Mouse (Mus musculus) mouse embryonic stem cell (cell line): ENCODE data around the gene Lrrc49.

Experiments
- in situ Hi-C, 2 experiments: fragments of 300-500 bp; cut with MboI; formaldehyde crosslinking; loops; 1 replicate in 1 of 2; 3 replicates in 1 of 2; pipeline ENCODE4 v1.14.3; 2019 to 2020; ENCODE audit warnings: low sequenced_read_pairs in 2 of 2, low pct_unique_long_range_greater_than_20kb in 1 of 2, mixed read lengths in 1 of 2; ENCODE audit not compliant: unreplicated experiment in 1 of 2

The Lrrc49 gene

DNA sequence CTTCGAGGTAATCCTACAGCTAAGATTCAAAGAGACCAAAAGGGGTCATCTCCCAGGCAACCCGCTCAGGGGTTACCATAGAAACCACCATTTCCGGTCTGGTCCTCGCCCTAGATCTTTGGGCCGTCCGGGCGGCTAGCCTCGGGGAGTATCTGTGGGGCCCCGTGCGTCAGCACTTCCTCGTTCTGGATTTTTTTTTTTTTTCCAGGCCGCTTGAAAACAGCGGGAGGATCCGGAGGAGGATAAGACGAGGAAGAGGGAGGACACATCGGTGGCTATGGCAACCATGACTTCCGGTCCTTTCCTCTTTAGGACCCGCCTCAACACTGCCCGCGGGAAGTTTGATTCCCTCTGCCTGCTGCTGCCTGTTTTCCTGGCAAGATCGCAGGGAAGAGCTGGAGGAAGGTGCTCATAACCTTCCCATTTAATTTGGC is at the start of gene Lrrc49:
Gene Lrrc49, minus strand, starts transcription at position 268 of the 434 bp plus-strand sequence.
- in situ Hi-C loops: no loop called here

DNA sequence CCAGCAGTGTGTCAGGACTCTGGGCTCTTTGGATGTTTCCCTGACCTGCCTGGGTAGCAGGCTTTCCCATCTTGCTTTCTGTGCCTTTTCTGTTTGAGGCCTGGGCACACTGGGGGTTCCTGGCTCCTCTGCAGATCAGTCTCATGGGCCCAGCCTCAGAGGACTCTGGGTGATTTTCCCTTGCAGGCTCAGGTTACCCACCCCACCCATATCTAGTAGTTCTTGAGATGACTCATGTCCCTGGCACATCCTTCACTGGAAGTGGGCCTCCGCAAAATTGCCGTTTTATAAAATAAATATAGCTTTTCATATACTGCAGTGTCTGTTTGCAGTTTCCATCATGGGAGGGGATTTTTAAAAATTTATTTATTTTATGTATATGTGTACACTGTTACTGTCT is 46.4 kb upstream of the Lrrc49 start:
- in situ Hi-C loops: no loop called here

DNA sequence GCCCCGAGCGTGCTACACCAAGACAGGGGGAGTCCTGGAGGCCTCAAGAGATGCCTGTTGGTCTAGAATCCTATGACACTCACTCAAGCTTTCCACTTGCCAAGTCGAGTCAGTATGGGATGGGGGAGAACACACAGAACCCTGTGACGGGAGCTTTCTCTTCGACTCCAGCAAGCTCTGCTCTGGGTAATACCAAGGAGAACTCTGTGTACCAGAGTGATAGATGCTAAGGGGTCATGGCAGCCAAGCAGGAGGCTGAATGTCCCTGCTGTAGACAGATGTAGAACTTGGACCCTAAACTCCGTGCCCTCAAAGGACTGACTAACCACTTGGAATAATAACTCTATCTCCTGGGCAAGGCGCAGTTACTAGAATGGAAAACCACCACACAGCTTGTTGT is 37.0 kb upstream of the Lrrc49 start:
- in situ Hi-C loops: no loop called here

DNA sequence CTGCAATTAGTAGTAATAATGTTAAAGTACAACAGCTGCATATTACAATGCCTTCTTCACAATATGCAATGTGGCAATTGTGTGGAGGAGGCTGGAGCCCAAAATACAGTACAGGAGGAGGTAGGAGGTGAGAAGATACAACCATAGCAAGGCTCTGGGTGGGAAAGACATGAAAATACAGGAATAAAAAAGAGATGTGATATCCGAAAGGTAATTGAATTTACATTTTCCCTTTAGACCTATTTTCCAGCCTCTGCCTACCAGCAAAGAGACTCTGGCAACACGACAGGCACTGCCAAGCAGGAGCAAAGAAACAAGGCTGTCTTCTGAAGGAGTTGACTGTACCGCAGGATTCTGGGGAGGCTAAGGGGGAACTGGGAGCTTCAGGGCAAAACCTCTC is 31.7 kb upstream of the Lrrc49 start:
- in situ Hi-C loops: loop anchor here in 1 of 2 experiments (10.0 kb wide), 1 partner anchor 135 kb away; no protein-coding TSS in a partner anchor

DNA sequence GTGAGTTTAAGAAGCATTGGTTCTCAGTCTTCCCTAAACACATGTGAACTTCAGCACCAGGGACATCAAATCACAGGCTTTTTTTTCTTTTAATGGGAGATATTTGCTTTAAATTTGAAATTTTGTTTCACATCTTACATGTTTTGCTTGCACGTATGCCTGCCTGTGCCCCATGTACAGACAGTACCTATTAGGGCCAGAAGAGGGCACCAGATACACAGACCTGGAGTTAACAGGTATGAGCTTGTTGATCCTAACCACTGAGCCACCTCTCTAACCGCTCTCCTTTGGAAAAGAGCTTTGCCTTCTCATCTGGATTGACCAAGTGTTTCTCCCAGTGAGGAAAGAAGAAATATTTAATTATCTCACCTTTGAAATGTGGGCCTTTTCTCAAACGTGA is 30.3 kb upstream of the Lrrc49 start:
- in situ Hi-C loops: loop anchor here in 1 of 2 experiments (10.0 kb wide), 1 partner anchor 137 kb away; no protein-coding TSS in a partner anchor

DNA sequence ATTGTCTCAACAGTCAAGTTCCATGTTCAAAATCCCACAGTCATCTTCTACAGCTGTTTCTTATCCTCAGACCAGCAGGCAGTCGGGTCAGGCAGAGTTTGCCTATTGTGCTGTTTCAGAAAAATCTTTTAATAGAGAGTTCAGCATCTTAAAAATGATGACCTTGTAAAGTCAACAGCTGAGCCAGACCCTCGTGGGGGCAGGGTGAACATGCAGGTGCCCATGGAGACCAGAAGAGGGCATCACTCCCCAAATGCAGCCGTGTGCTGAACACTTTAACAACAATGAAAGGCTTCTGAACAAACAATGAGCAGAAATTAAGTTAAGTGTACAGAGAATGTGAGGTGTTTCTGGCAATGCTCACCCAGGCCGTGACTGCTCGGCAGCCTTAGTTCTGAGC is 27.9 kb upstream of the Lrrc49 start:
- in situ Hi-C loops: loop anchor here in 1 of 2 experiments (10.0 kb wide), 1 partner anchor 139 kb away; no protein-coding TSS in a partner anchor

DNA sequence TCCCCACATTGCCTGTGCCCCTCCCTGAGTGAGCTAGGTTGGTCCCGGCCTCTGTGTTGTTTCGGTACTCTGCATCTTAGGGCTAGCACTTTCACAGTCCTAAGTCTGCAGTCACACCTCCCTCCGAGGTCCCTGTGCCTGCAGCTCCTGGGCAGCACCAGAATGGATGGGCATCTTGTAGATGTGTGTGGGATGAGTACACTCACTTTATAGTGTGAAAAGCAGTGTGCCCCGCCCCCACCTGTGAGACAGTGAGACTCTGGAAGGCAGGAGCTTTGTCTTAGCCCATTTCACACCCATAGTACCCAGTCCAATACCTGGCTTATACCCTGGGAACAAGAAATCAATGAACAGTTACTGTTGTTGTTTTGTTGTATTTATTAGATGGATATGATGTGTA is 27.3 kb upstream of the Lrrc49 start:
- in situ Hi-C loops: loop anchor here in 1 of 2 experiments (10.0 kb wide), 1 partner anchor 140 kb away; no protein-coding TSS in a partner anchor

DNA sequence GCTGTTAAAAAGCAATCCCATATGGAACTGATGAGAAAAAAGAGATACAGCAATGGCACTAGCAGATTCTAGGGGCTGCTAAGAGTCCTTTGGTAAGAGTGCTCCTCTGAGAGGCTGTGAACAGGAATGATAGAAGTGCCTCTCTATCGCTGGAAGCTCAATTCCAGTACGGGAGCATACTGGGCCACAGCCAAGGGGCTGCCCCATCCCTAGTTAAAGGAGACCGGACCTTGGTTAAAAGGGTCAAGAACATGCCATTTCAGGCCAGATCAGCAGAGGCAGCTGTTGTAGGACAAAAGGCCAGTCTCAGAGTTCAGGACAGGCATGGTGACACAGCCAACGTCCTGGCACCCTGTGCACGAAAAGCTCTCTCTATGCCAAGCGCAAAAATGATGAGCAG is 26.2 kb upstream of the Lrrc49 start:
- in situ Hi-C loops: loop anchor here in 1 of 2 experiments (10.0 kb wide), 1 partner anchor 141 kb away; no protein-coding TSS in a partner anchor

DNA sequence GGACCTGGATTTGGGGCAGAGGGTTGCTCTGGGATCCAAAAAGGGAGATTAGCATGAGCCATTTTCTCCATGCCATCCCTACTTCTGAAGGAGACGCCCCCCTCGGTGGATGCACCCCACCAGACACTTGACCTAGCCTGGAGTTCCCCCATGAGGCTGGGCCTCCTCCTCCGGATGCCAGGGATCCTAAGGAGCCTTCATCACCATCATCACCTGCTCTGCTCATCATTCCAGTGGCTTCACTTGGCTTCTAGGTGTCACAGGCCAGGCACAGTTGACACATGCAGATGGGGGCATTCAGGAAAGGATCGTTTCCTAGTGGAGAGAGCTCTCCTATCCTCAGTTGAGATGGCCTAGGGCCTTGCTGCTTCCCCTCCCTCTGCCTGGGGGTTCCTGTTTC is 25.7 kb upstream of the Lrrc49 start:
- in situ Hi-C loops: loop anchor here in 1 of 2 experiments (10.0 kb wide), 1 partner anchor 141 kb away; no protein-coding TSS in a partner anchor

DNA sequence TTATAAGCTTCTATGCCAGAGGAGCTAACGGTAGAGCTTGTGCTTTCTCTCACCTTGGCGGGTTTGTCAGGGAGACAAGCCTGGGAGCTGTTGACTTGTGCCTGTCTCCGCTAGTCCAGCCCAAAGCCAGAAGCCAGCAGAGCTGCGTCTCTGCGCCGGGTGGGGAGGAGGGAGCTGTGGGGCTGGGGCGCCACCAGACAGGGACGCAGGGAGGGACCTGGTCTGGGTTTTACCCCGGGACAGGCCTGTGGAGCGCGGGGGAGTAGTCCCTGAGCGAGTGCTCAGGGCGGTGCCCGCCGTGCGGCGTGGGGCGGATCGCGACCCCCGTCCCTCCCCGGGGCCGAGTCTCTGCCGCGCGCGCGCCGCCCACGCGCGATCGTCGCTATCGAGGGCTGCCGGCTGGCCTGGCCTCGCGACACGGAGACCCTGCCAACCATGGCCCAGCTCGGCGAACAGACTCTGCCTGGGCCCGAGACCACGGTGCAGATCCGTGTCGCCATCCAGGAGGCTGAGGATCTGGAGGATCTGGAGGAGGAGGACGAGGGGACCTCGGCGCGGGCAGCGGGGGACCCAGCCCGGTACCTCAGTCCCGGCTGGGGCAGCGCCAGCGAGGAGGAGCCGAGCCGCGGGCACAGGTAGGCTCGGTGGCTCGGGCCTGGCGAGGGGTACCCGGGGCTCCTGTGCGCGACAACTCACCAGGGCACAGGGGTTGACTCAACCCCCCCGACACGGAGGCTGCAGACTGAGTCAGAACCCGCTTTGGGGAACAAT is 25.0 kb upstream of the Lrrc49 start, which contains the start of gene Larp6:
Gene Larp6, plus strand, starts transcription at position 219 of the 771 bp plus-strand sequence.
- in situ Hi-C loops: loop anchor here in 1 of 2 experiments (10.0 kb wide), 1 partner anchor 142 kb away; no protein-coding TSS in a partner anchor

DNA sequence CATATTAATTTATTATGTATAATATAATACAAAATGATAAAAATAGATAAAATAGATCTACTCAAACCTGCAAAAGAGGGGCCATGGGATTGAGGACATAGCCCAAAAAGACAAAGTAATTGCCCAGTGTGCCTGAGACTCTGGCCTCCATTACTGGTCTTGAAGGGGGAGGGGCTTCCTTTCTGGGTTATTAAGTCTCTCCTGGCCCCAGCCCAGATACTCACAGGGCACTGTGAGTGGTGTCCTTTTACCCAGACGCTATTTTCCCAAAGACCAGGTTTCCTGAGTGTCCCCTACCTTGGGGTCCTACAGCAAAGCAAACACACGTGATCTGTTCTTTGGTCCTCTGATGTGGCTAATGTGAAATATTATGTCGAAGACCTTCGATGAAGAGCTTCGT is 24.1 kb upstream of the Lrrc49 start:
- in situ Hi-C loops: loop anchor here in 1 of 2 experiments (10.0 kb wide), 1 partner anchor 143 kb away; no protein-coding TSS in a partner anchor

DNA sequence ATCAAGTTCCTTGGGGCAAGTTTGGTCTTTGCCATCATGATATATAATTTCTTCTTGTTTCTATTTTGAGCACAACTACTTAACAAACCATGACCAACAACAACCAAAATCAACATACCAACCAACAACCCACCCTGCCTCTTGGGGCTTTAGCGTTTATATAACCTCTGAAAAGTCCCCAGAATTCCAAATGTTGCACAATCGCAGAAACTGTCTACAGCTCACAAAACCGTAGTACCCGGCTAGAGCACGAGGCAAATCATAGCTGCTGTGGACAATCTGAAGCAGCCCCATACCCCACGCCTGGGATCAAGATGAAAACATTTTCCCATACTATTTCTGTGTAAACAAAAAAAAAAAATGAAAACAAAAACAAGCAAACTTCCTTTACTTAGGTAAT is 21.8 kb upstream of the Lrrc49 start:
- in situ Hi-C loops: loop anchor here in 1 of 2 experiments (10.0 kb wide), 1 partner anchor 145 kb away; no protein-coding TSS in a partner anchor

DNA sequence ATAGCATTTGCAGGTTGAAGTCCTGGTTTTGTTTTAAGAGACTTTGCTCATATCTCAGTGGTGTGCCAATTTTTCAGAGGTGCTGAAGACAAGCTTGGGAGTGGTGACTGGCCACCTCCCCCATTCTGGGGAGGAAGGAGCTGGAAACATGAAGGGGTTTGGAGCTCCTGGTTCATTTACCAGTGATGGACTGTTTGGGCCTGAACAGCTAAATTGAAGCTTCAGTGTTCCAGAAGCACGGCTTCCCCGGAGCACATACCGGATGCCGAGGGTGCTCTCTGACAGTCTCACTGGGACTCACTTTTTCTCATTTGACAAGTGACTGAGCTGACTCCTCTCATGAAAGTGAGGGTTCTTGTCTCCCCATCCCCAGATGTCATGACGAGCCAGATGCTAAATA is 20.6 kb upstream of the Lrrc49 start:
- in situ Hi-C loops: no loop called here

DNA sequence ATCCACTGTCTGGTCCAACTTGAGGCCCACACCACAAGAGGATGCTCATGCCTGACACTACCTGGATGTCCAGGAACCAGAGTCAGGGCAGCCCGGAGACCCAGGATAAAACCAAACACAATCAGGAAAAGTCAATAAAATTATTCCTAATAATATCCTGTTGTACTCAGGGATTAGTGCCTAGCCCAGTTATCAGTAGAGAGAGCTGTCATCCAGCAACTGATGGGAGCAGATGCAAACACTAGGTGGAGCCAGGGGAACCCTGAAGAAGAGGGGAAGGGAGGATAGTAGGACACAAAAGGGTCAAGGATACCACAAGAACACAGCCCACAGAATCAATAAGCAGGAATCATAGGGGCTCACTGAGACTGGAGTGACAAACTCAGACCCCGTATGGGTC is 19.6 kb upstream of the Lrrc49 start:
- in situ Hi-C loops: no loop called here

DNA sequence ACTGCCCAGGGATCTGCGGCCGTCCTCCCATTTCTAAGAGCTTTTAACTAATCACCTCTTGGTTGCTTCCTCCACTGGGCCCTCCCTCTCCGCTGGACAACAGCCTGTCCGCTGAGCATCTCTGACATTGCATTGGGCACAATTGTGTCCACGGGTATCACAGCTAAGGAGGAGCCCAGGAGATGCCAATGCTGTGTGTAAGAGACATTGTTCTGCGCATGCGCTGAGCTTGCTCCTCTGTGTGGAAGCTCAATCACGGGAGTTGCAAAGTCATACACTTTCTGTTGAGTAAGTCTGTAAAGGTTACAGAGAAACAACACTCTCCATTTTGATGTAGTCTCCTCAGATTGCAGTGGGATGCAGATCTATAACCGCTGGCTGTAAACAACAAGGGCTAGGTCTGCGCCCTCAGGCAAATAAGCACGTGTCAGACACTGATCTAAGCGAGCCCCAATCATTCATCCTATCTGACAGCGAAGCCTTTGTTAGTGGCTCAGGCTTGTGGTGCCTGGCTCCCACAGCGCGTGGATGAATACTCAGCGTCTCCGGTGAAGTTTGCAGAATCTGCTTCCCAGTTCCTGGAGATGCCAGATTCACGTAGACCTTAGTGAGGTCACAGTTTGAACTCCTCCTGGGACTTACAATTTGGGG is 11.7 kb upstream of the Lrrc49 start:
- in situ Hi-C loops: no loop called here

DNA sequence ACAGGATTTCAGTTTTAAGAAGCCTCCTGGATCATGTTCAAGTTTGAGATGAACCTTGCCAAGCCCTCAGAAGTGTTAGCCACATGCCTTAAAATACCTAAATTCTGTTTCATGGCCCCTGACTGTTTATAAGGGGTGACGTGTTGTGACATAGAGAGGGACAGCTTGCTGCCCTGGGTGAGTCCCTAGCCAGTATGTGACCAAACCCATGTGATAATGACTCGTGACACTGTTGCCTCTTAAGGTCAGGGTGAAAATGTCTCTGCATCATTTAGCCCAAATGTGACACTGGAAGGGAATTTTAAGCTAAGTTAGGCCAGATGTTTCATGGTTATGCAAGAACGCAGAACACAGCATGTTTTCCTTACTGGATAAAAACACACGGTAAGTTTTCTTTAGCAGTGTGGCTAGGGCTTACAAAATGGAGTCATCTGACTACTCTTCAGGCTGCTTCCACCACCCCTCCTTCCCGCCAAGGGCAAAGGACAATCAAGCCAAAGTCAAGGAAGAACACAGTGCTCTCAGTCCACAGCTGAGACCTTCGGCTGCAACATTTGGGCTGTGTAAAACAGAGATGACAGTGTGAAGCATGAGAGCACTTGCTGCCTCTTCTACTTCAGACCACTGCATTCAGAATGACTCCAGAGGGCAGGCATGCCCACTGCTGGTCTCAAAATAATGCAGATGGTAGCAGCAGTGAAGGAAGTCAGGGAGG is 8.5 kb upstream of the Lrrc49 start:
- in situ Hi-C loops: no loop called here

DNA sequence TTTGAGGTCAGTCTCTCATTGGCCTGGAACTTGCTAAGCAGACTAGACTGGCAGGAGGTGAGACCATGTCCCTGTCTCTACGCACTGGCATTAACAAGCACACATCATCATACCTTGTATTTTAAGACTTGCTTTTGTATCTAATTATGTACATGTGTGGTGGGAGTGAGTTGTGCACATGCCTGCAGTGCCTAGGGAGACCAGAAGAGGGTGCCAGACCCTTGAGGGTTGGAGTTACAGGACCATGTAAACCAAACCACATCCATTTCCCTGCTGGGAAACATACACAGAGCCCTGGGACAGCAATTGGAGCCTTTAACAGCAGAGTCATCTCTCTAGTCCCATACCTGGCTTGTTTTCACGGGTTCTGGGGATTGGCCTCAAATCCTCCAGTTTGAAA is 6.0 kb upstream of the Lrrc49 start:
- in situ Hi-C loops: no loop called here

DNA sequence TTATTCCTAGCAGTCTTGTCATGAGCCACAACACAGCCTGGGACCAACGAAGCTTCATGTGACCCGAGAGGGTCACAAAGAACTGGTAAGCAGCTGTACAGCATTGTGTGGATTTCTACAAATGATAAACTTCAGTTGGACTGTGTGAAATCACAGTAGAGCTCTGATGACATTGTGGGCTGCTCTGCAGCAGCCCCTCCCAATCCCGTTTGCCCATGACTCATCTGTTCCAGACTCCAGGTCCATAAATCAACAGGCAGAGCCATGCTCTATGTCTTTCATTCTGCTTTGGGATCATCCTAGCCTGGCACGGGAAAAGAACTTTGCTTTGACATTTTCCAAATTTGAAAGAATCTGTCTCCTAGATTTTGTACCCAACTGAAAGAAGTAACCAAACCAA is 4.7 kb upstream of the Lrrc49 start:
- in situ Hi-C loops: no loop called here

DNA sequence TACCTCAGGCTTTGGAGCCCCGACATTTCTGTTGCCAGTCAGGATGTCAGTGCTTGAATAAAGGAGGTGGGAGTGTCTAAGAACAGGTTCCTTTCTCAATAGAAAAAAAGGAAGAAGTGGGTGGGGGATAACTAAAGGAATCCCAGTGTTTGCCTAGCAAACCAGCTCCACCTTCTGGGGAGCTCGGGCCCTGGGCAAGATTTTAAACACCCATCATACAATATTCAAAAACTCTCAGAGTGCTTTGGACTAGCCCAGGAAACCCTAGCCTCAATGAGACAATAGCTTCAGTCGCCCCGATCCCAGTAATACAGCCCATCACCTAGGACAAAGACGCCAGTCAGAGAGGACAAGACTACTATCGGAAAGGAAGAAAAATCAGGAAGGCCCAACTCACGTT is 543 bp downstream of the Lrrc49 start:
- in situ Hi-C loops: no loop called here
